Mouse (Mus musculus) right cerebral cortex, postnatal 10 days (tissue): ENCODE results near the gene Hk3.

ENCODE experiments used
- DNase-seq, 2 experiments: peaks; one replicate each; pipeline ENCODE4 v3.0.0; 2021; ENCODE audit warnings: low spot score in 2 of 2

Hk3 gene

DNA sequence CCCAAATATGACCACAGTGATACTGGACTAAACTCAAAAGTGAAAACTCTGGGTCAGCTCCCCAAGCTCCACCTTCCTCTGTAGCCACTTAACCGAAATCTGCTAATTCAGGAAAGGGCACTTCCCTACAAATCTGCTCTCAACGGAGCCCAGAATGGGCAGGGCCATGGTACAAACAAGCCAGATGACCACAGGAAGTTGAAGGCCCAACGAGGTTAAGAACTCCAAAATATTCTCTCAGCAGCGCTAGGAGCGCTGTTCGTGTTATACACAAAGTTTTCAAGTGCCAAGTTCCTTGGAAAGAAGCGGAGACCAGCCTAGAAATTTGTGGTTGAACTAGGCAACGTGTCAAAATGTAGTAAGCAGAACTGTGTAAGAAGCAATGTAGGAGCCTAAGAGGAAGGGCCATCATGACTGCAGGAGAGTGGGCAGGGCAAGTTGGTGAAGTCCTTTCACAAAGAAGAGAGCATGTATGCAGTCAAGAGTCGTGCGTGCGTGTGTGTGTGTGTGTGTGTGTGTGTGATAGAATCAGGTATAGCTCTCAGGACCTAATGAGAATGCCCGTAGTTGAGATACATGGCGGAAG, at the start of gene Hk3:
Hk3 (minus strand) TSS at position 192 of the 586 bp plus-strand sequence.
- no peak for DNase-seq

DNA sequence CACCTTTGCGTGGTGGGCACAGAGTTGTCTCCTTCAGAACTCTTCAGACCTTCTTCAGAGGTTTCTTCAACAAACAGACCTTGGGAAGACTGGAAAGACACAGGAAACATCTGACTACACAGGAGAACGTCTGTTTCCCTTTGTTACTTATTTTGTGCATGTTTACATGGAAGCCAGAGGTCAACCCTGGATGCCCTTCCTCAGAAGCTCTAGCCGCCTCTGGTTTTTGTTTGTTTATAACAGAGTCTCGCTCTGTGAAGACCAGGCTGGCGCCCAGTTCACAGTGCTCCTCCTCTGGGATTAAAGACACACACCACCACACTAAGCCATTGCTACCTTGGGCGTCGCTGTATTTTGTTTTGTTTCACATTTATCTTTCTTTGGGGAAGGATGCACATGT, 48.5 kb upstream of the Hk3 start:
- DNase-seq, result no peak

DNA sequence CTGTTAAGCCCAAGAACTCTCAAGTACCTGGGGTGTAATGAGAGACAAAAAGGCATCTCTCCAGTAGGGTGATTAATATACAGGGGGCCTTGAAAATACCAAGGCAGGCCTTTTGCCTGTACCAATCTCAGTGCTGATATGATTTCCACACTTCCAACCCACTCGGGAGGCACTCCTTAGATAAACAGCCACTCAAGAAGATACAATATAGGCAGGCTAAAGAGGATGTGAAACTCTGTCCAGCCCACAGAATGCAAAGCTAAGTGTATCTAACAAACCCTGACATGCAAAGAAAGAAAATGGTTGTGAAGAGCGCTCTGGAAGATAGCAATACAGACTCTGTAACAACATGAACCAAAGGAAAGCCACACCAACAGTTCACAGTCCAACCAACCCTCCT, 42.1 kb upstream of the Hk3 start:
- no peak for DNase-seq

DNA sequence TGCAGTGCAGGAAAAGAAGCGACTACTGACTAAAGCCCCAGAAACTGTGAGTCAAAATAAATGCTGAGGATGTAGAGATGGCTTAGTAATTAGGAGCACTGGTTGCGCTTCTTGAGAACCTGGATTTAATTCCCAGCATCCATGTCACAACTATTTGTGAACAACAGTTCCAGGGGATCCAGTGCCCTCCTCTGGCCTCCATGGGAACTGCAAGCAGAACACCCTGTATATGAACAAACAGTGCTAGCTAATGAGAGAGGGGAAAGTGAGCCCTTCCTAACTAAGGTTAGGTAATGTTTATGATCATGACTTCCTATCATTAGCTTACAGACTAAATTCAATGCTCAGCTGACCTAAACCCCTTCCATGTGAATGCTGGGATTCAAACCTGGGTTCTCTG, 36.9 kb upstream of the Hk3 start:
- no peak for DNase-seq

DNA sequence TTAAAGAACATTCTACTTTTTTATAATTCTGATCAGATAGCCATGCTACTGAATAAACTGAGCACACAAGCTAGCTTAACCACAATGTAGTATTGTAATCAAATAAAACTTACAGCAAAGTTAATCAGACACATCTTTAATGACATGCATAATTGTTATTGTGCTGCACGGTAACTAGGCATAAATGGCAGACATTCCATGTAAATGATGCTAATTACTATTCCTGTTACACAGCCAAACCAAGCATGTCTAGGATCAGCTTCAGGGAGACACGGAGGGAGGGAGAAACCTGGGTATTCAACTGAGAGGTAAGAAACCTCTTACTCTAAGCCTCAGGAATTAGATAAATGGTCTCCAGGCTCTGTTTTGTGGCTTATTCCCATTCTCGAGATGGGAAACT, 26.5 kb upstream of the Hk3 start:
- DNase-seq, result no peak

DNA sequence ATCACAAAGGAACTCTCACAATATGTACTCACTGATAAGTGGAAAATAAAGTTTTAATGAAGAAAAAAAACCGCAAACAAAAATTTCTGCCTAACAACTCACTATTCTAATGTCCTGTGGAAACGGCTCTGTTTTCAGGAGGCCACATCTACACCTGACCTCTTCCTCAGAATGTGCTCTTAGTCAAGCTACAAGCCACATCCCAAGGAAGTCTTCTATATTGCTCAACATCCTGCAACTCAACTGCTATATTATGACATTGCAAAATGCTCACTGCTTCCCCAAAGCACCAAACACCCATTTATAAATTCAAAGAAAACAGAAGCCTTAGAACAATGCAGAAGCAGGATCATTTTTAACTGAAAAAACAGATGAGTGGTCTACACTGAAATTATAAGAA, 18.8 kb upstream of the Hk3 start:
- DNase-seq, result no peak

DNA sequence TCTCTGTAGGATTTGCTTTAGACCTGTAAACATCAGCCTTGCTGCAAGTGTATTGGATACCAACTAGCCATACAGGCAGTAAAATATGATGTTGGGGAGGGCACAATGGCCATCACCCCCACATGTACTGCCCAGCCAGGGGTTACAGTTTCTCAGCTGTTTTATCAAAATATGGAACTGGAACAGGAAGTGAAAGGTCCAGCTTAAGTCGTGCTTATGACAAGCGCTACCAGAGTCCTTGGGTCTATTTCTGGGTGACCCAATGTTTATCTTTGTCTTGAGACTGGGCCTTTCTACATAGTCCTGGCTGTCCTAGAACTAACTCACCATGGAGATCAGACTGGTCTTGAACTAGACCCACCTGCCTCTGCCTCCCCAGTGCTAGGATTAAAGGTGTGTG, 3.0 kb upstream of the Hk3 start:
- no peak for DNase-seq

DNA sequence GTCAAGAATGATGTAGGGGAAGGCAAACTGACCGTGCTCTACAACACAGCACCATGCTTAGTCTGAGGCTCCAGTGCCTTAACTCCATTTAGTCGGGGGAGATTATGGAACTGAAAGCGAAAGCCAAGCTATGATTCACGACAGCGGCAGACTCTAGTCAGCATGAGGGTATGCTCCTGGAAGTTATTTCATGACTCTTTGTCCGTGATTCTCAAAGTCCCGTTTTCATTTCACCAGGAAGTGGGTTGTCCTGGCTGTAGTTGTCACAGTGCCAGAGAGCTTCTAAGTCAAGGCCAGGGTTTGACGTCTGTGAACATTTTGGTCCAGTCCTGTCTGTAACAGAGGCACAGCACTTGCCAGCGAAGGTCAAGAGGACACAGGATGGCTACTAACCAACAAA, 1.5 kb upstream of the Hk3 start:
- no peak for DNase-seq

DNA sequence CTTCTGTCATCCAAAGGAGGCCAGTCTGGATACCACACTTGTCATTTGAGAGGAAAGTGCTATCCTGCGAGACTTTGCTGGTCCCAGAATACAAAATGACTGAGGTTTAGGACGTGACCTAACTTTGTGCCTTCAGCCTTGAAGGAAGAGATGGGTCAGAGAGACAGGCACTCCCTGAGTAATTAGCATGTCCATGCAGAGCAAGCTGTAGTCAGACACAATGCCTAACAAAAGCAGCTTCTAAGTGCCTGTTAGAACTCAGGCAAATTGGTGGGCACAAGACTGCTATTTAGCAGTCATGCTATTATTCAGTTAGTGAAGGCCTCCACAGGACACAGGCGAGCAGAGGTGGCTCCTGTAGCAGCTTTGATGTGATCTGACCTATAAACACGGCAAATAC, 1.1 kb upstream of the Hk3 start:
- no peak for DNase-seq

DNA sequence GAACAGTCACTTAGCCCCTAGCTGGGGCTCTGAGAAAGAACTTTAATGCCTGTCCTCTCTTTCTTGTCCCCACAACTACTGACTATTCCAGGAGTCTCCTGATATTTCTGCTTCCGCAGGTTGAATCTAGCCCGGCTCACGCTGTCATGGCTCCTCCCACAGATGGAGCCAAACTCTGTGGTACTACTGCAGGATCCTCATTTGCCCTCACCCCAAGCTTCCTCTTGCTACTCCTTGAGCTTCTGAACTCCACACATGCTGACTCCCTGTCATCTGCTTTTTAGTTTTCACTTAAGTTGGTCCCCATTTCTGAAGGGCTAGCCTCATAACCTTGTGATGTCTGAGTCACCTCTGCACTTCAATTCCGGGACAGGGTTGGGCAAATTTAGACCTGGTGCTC, 1.1 kb downstream of the Hk3 start:
- no peak for DNase-seq

DNA sequence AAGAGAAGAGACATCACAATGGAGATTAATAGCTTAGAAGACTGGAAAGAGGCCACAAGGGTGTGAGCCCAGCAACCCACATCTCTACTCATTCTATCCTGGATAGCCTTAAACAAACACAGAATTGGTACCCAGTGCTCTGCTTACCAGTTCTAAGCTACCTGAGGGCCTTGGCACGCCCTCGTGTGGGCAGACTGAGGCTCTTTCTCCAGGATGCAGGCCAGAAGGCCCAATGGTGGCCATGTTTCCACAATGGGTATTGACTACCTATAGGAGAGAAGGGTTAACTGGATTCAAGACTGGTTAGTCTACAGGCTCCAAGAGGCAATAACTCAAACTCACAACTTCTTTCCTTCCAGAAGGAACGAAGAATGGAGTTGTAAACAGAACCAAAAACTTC, 2.0 kb downstream of the Hk3 start:
- peak in 1 of 2 experiments; percentile 15 for DNase-seq

DNA sequence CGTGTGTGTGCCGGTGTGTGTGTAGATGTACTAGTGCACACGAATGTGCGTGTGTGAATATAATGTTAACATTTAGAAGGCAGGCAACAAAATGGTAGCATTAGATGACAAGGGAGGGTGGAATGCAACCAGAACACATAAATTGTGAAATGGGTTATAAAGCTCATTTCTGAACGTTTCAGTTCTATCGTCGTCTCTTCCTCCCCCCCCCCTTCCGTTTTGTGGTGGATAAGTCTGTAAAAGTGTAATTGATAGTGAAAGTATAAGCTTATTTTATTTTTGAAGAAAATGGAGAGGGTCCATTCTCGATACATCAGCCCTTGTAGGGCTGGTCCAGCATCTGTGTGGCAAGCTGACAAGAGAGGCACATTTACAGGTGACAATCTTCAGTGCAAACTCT, 2.5 kb downstream of the Hk3 start:
- no peak for DNase-seq

DNA sequence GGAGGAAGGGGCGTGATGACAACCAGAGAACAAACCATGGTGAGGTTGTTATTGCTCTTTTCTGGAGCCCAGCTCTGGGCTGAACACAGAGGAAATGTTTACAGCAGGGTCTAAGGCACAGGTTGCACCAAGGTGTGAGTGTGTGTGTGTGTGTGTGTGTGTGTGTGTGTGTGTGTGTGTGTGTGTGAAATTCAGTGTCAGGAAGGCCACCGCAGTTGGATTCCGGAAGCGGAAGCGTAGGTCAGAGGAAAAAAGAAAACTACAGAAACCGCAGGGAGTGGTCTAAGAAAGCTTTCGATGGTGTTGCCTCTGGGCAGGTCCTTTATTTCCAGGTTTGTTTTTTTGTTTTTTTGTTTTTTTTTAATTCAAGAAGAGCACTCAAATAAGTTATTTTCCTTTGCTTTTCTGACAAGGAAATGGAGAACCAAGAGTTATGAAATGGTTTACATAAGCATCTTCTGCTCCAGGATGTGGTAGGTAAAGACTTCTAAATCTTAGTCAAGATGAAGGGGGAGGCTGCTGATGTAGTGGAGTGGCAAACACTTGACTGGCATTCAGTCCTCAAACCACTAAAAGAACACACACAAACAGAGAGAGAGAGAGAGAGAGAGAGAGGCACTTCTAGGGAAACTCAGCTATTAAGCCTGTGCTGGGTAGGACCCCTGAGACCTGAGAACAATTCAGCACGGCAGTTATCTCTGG, 3.1 kb downstream of the Hk3 start:
- DNase-seq, result no peak

DNA sequence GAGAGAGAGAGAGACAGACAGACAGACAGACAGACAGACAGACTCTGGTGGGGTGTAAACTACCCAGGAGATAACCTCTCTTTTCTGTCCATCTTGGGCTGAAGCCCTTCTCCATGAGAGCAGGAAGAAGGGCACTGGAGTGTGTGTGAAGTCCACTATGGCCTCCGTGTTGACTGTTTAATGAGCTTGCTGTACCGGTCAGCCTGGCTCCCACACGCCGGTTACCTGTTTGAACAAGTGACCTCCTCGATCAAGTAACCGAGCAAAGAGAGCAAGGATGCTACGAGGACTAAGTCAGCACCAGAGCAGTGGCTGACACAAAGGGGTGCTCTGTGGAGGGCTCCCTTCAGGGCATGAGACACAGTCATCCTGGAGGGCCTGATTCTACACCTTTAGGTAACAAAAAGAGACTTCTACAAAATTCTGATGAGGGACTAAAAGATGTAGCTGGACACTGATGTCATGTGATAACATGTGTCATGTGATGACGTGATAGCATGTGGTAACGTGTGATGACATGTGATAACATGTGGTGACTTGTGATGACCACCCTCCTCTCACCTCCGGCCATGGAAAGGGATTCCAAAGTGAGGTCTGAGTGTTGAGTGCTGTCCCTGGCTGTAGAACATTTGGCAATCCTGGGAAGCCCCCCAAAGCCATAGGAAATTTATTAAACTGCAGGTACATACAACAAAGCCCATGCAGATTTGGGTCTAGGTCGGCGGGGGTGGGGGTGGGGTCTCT, 3.9 kb downstream of the Hk3 start:
- DNase-seq, result no peak

DNA sequence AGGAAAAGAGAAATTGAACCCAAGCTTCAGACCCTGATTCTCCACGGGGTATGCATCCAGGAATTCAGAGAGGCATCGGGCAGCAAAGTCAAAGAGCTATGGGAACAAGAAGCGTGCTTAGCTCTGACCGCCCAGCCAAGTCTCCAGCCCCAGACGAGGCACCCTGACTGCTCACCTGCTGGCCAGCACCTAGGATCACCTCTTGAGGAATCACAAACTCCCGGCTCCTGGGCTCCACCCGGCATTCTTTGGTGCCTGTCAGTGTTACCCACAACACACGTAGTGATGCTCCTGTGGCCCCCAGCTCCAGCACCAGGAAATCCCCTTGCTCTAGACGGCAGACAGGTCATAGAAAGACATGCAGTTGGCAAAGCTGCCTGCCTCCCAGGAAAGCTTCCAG, 6.7 kb downstream of the Hk3 start:
- DNase-seq, result no peak

DNA sequence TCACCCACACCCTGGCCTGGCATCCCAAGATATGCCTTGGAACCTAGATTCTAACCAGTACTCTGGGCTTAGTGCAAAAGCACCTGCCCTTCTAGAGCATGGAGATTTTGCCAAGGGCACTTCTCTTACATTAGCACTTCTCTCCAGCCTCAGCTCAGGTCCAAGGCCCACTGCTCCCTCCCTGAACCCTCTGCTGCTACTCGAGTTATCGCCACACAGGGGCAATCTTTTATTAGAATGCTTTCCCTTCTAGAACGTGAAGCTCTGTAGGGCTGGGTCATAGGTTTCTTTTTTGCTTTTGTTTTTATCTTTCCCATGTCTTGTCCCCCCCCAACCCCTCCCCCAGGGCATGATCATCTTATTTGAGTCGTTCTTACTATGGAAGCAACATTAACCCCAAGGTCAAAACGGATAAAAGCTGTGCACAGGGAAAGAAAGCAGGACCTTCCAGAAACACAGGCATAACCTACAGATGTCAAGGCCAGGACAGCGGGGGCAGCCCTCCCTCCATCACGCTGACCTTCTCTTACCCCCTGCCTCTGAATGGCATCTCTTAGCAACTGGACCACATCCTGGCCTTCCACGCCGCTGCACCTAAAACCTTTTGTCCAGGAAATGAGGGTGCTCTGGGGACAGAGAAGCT, 7.4 kb downstream of the Hk3 start:
- DNase-seq, result peak in 1 of 2 experiments; percentile 23

DNA sequence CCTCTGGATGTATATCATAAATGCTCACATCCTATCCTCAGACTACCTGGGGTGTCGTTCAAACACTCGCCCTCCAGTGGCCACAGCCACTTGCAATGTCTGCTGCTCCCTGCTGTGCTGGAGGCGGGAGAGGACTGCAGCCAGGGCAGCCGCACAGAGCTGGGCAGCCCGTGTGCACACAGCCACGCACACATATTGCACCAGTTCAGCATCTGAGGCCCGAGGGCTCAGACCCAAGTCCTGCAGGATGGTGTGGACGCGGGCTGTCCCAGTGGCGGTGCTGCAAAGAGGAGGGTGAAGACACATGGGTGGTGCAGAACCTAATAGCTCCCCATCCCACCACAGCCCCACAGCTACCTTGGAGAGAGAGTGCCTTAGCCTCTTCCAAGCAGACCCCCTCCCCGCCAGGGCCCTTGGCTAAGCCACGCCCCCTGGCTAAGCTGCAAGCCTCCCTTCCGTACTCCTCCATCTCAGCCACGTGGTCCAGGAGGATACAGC, 9.2 kb downstream of the Hk3 start:
- DNase-seq, result peak in 1 of 2 experiments; percentile 43

DNA sequence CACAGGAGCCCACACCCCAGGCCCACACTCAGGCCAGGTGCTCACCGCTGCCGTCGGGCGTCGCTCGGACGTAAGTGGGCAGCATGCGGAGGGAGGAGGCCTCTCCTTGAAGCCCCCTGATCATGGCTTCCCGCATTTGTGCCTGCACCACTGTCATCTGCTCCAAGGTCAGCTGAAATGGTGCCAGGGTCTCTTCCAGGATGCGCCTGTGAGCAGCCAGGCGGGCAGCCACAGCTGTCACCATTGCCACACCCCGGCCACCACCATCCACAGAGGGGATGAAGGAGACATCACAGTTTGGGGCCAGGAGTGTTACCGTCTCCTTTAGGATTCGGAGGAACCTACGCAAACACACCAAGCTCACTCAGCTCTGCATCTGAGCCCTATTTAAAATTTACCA, 10.1 kb downstream of the Hk3 start:
- DNase-seq, result peak in 1 of 2 experiments; percentile 29

DNA sequence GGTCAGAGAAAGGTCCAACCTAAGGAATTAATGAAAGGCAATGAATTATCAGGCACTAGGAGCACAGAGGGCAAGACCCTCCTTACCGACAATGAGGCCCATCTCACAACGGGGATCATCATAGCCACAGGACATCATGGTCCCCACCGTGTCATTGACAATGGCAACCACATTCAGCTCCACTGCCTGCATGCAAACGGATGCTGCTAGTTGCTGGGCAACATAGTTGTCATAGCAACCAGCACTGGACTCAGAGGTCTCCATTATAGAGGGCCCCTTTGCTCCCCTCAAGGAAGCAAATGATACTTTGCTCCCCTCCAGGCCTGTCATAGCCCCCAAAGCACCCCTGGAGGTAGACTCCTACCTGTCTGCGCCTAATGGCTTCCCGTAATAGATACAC, 12.6 kb downstream of the Hk3 start:
- peak; percentile 62 to 73 for DNase-seq

DNA sequence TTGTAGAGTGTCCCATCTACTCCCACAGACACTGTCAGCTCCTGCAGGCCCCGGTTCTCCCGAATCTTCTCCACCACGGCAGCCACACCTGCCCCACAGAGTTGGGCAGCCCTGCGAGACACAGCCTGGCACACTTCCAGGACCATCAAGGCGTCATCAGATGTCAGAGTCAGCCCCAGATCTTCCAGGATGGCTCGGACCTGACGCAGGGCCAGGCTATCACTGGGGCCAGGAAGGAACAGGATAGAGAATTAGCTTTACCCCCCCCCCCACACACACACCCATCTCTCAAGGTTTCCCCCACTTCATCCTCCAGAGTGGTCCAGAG, 14.8 kb downstream of the Hk3 start:
- no peak for DNase-seq

DNA sequence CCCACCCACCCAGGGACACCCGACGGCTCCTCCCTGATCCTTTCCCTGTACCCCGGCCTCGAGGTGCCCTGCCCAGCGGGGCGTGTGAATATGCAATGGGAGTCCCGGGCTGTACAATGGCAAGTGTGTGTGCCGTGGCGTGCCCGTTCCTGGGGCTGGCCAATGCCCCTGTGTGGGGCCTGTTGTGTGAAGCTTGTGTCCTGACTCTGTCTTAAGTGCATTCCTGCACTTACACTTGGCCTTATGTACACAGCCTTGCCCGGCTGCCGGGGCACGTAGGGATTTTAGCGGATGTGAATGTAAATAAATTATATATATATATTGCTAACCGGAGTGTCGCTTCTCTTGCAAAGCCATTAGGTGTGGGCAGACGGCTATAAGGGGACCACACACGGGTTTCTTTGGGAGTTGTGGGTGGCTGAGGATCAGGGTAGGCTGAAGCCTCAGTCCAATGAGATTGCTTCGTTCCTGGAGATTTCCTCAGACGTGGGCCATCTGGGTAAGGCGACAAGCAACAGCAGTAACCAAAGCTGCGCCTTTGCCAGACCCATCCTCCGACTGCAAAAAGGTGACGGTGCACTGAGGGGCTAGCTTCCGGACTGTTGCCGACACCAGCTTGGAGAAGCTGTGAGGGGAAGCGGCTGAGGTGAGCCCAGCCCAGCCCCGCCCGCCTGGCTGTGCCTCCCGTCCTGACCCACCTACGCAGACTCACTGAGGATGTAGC, 15.3 kb downstream of the Hk3 start:
- DNase-seq, result peak in 1 of 2 experiments; percentile 29

DNA sequence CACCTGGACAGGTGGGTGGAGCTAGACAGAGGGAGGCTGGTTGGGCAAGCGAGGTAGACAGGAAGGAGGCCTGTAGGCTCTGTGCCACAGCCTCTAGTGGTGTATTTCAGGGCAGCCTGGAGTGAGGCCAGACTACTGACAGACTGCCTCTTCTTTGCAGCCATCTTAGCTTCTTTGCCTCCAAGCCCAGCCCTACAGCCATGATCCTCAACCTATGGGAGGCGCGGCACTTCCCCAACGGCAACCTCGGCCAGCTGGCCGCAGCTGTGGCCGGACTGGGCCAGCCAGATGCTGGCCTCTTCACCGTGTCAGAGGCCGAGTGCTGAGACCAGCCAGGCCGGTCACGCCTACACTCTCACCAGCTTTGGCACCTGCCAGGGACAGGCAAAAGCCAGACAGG, 16.5 kb downstream of the Hk3 start:
- DNase-seq, result no peak
